Mouse (Mus musculus): ENCODE data around the gene Rpsa. TPM values are rescaled to one million over a fixed set of nuclear protein-coding genes. Genes with fewer than 3 reads are reported as not detected.

Gene Rpsa
- total and polyA plus RNA-seq, 3 experiments, result 3,563 to 4,053 (median 3,991) TPM

DNA sequence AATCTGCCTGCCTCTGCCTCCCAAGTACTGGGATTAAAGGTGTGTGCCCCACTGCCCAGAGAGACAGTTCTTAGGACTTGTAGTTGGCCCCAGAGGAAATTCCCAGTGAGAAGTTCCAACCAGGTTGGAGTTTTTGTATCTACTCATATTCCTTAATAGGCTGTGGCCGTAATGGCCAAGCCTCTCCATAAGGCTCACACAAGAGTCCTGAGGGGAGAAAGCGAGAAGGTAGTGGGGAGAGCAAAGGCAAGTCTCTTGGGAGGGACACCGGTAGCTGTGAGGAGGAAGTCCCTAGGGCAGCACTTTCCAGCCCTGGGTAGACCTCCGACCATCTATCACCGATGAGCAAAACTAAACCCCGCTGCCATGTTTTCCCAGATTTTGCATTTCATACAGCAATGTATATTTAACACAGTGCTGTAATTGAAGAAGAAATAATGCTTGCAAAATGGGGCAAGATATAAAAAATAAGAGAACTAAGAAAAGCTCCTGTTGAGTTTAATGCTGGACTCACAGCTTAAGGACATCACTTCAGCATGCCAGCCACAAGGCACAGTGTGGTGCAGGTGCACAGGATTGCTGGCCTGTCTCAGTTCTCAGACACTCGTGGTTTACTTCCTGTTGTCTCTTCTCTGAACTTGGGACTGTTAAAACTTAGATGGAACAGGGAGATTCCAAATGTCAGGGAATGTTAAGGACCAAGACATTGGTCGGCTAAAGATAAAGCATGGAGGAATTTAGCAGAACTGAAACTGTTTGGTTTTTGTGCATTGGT is 5.7 kb downstream of the Rpsa start (continued):
- 0 out of 2 replicates have a peak, but pooled peaks have one; percentile 64 for TF ChIP-seq KAT2A (IDR thresholded peaks at IDR 0.05; ENCODE audit: insufficient replicate concordance, low read length)
- TF ChIP-seq UBTF (IDR thresholded peaks at IDR 0.05; ENCODE audit: low read depth, low read length), result no peak
- 0 out of 2 replicates have a peak, but pooled peaks have one; percentile 46 for TF ChIP-seq MXI1 (IDR thresholded peaks at IDR 0.05; ENCODE audit: low read depth, low read length)
- no peak for TF ChIP-seq PAX5 (IDR thresholded peaks at IDR 0.05; ENCODE audit: low read length)
- TF ChIP-seq EP300 (IDR thresholded peaks at IDR 0.05; ENCODE audit: low read length), result peak; percentile 37; the same call in 1 of the 2 replicates
- TF ChIP-seq BHLHE40 (IDR thresholded peaks at IDR 0.05; ENCODE audit: low read depth, low read length), result peak; percentile 23; the same call in 1 of the 2 replicates
- peak; percentile 60; the same call in 1 of the 2 replicates for TF ChIP-seq SIN3A (IDR thresholded peaks at IDR 0.05; ENCODE audit: low read length)
- no peak for TF ChIP-seq CTCF (conservative IDR thresholded peaks at IDR 0.05 in 1 of 2, IDR thresholded peaks at IDR 0.05 in 1 of 2; ENCODE audit: low read depth in 2 of 2, low read length in 2 of 2)
- TF ChIP-seq ZNF384 (IDR thresholded peaks at IDR 0.05; ENCODE audit: low read depth, low read length), result no peak
- TF ChIP-seq USF1 (IDR thresholded peaks at IDR 0.05; ENCODE audit: low read depth, low read length), result no peak
- 0 out of 2 replicates have a peak, but pooled peaks have one; percentile 17 for TF ChIP-seq TCF12 (IDR thresholded peaks at IDR 0.05; ENCODE audit: low read depth, low read length)
- no peak for TF ChIP-seq SMC3 (IDR thresholded peaks at IDR 0.05; ENCODE audit: low read depth, low read length)
- TF ChIP-seq CHD2 (IDR thresholded peaks at IDR 0.05; ENCODE audit: low read length), result peak; percentile 85
- TF ChIP-seq IRF4 (IDR thresholded peaks at IDR 0.05; ENCODE audit: low read depth, low read length), result no peak
- TF ChIP-seq MAX (IDR thresholded peaks at IDR 0.05; ENCODE audit: low read length), result peak; percentile 52; the same call in 1 of the 2 replicates

DNA sequence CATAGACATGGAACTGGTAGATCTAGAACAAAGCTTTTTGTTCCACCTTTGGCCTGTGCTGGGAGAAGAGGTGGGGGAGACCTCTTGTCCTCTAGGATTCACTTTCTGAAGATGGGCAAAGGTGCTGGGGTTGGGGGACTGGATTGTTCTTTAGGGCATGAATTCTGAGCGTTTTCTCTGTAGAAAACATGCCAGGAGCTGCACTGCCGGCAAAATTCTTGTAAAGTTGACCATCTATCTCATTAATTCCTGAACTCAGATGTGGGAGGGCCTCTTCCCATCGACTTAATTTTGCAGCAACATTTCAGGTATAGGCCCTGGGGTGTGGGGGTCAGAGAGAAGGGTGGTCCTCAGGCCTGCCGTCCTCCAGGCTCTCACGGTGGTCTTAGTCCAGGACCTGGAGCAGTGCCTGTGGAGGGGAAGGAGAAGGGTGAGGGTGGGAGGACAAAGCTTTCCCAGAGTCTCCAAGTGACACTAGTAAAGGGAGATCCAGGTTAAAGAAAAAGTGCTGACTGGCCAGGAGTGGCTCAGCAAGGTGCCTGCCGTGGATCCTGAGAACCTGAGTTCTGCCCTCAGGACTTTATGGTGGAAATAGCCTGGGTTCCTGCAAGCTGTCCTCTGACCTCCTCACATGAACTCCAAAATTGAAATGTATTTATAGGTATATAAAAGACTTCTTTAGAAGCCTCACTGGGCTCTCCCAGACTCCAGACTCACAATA is 6.4 kb downstream of the Rpsa start:
- TF ChIP-seq MEF2A (IDR thresholded peaks at IDR 0.05; ENCODE audit: borderline replicate concordance, low read depth, low read length) (no peak), PAX5 (IDR thresholded peaks at IDR 0.05; ENCODE audit: low read length) (no peak), IRF4 (IDR thresholded peaks at IDR 0.05; ENCODE audit: low read depth, low read length) (0 out of 2 replicates have a peak, but pooled peaks have one; percentile 48), ZC3H11A (IDR thresholded peaks at IDR 0.05; ENCODE audit: low read depth, low read length) (no peak), MAFK (IDR thresholded peaks at IDR 0.05; ENCODE audit: insufficient replicate concordance, low read length) (peak; percentile 55; the same call in 1 of the 2 replicates), MYC (IDR thresholded peaks at IDR 0.05; ENCODE audit: low read depth, low read length) (peak; percentile 6; the same call in 1 of the 2 replicates), POLR2AphosphoS2 (IDR thresholded peaks at IDR 0.05; ENCODE audit: low read depth, low read length) (no peak; the same call in 1 of the 2 replicates), MXI1 (IDR thresholded peaks at IDR 0.05; ENCODE audit: low read depth, low read length) (no peak), JUN (IDR thresholded peaks at IDR 0.05; ENCODE audit: insufficient read depth, low read depth, low read length) (no peak), SMC3 (IDR thresholded peaks at IDR 0.05; ENCODE audit: low read depth, low read length) (no peak), ZMIZ1 (IDR thresholded peaks at IDR 0.05; ENCODE audit: low read depth, low read length) (no peak), GABPA (IDR thresholded peaks at IDR 0.05; ENCODE audit: insufficient replicate concordance, low read depth, low read length) (no peak), POLR2A (IDR thresholded peaks at IDR 0.05; ENCODE audit: low read depth, low read length) (peak; percentile 26; the same call in 1 of the 2 replicates)
- H3K4me2 ChIP-seq (ENCODE audit: insufficient read depth, low read depth, poor library complexity, severe bottlenecking), result no peak overlapping the region
- no peak overlapping the region for H3K27ac ChIP-seq (ENCODE audit: insufficient read depth, low read depth)
- in situ Hi-C loops (cut with MboI; ENCODE audit: low pct_ligation_motif_present, low pct_unique_long_range_greater_than_20kb, low sequenced_read_pairs) (no loop called here), dilution Hi-C loops (cut with MboI; ENCODE audit: extremely low pct_ligation_motif_present, extremely low pct_unique_long_range_greater_than_20kb, low sequenced_read_pairs) (no loop called here)
- H3K36me3 ChIP-seq (replicated peaks in 1 of 2; ENCODE audit: control insufficient read depth in 1 of 2, insufficient read depth in 1 of 2, low read length in 1 of 2), result peaks cover 39 to 44% of the 10 kb centered on the region in 2 experiments
- peaks cover 7 to 46% of the 10 kb centered on the region in 2 experiments for H3K4me1 ChIP-seq (ENCODE audit: control insufficient read depth in 1 of 2, insufficient read depth in 2 of 2)
- H3K27me3 ChIP-seq (replicated peaks), result no peaks in the 10 kb centered on the region
- H3K4me3 ChIP-seq (replicated peaks in 1 of 3; ENCODE audit: low read depth in 2 of 3, low read length in 2 of 3, poor library complexity in 1 of 3), result no peak overlapping the region
- DNase-seq (ENCODE audit: extremely low read depth), result no peak
- H3K9ac ChIP-seq (ENCODE audit: insufficient read depth, low read depth), result no peak overlapping the region
- peaks cover 10% of the 10 kb centered on the region for H3K79me2 ChIP-seq (replicated peaks; ENCODE audit: control insufficient read depth, extremely low read depth, insufficient read depth, poor library complexity, severe bottlenecking)
- no peaks in the 10 kb centered on the region for H3K9me3 ChIP-seq (replicated peaks; ENCODE audit: low read length)
